Mouse (Mus musculus): ENCODE data around the gene Ntn1. TPM values are rescaled to one million over a fixed set of nuclear protein-coding genes. Genes with fewer than 3 reads are reported as not detected.

The Ntn1 gene
- polyA plus RNA-seq, 1 experiment from 2014 or later: 14.1 TPM

DNA sequence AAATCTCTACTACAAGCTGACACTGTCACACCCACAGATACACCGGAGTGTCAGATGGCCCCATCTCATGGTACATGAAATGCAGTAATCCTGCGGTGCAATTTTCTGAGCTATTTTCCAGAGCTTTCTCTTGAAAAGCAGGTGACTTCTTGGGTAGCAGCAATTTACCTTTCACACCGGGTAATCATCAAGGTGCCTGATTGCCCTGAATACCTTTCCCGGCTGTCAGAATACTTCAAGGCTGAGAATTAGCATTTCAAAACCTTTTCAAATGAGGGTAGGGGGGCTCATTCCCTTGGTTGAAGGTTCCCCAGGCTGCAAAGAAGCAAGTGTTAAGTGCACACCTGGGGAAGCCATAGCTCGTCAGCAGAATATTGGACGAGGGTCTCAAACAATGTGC lies 52.5 kb downstream of the Ntn1 start:
- DNase-seq (ENCODE audit: low spot score): no peak
- WGBS: 56% methylated on average over 6 of the region's 6 CpGs
- H3K36me3 ChIP-seq (replicated peaks; ENCODE audit: control insufficient read depth, insufficient read depth): no peaks in the 10 kb centered on the region
- H3K4me1 ChIP-seq (replicated peaks; ENCODE audit: control insufficient read depth, insufficient read depth, low read length): no peaks in the 10 kb centered on the region
- no peak for ATAC-seq (ENCODE audit: low FRiP score)
- H3K9ac ChIP-seq: 0 out of 2 replicates have a peak overlapping the region, but pooled peaks have one; percentile 22
- no peak overlapping the region for H3K4me2 ChIP-seq (replicated peaks)
- no peaks in the 10 kb centered on the region for H3K27me3 ChIP-seq (ENCODE audit: control insufficient read depth, insufficient read depth, low read length)
- H3K4me3 ChIP-seq (replicated peaks; ENCODE audit: low read length): no peak overlapping the region
- no peak overlapping the region for H3K27ac ChIP-seq
- no peaks in the 10 kb centered on the region for H3K9me3 ChIP-seq (ENCODE audit: control insufficient read depth, low read length)

DNA sequence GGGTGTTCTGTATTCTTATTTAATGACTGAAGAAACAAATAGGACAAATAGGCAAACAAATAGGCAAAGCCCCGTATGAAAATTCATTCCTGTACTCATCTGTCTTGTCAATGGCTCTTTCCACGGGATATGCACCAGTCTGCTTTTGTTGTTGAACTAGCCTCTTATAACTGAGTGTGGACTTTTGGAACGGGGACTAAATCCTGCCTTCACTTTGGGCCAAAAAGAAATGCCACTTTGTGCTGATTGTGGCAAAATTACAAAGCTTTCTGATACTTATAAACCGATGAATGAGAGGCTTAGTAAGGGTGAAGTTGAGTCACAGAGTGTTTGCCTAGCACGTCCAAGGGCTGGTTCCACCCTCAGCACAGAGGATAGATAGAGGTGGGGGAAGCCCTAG lies 53.1 kb downstream of the Ntn1 start:
- H3K36me3 ChIP-seq (replicated peaks; ENCODE audit: control insufficient read depth, insufficient read depth): no peaks in the 10 kb centered on the region
- DNase-seq (ENCODE audit: low spot score) (no peak), ATAC-seq (ENCODE audit: low FRiP score) (no peak)
- H3K27ac ChIP-seq: no peak overlapping the region
- H3K4me2 ChIP-seq (replicated peaks): no peak overlapping the region
- H3K4me3 ChIP-seq (replicated peaks; ENCODE audit: low read length): no peak overlapping the region
- WGBS: 83% methylated on average over 5 of the region's 5 CpGs
- H3K27me3 ChIP-seq (ENCODE audit: control insufficient read depth, insufficient read depth, low read length): no peaks in the 10 kb centered on the region
- no peak overlapping the region for H3K9ac ChIP-seq
- no peaks in the 10 kb centered on the region for H3K9me3 ChIP-seq (ENCODE audit: control insufficient read depth, low read length)
- H3K4me1 ChIP-seq (replicated peaks; ENCODE audit: control insufficient read depth, insufficient read depth, low read length): no peaks in the 10 kb centered on the region

DNA sequence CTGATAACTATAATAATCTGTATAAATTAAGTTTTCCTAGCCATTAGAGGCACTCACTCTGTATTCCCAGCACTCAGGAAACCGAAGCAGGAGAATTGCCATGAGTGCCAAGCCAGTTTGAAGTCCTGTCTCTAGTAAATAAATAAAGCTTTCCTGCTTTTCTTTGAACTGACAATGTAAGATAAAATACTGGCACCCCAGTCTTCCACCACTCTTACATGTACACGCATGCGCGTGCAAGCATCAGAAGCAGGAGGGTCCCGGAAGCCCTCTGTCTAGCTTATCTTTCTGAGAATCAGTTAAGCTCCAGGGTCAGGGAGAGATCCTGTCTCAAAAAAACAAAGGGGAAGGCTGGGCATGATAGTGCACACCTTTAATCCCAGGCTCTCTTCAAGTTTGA lies 54.5 kb downstream of the Ntn1 start:
- H3K27ac ChIP-seq: no peak overlapping the region
- 89% methylated on average over 5 of the region's 5 CpGs for WGBS
- no peak for DNase-seq (ENCODE audit: low spot score)
- no peak overlapping the region for H3K4me3 ChIP-seq (replicated peaks; ENCODE audit: low read length)
- H3K9me3 ChIP-seq (ENCODE audit: control insufficient read depth, low read length): no peaks in the 10 kb centered on the region
- no peak overlapping the region for H3K4me2 ChIP-seq (replicated peaks)
- H3K9ac ChIP-seq: no peak overlapping the region
- no peaks in the 10 kb centered on the region for H3K36me3 ChIP-seq (replicated peaks; ENCODE audit: control insufficient read depth, insufficient read depth)
- no peaks in the 10 kb centered on the region for H3K4me1 ChIP-seq (replicated peaks; ENCODE audit: control insufficient read depth, insufficient read depth, low read length)
- H3K27me3 ChIP-seq (ENCODE audit: control insufficient read depth, insufficient read depth, low read length): no peaks in the 10 kb centered on the region
- no peak for ATAC-seq (ENCODE audit: low FRiP score)

DNA sequence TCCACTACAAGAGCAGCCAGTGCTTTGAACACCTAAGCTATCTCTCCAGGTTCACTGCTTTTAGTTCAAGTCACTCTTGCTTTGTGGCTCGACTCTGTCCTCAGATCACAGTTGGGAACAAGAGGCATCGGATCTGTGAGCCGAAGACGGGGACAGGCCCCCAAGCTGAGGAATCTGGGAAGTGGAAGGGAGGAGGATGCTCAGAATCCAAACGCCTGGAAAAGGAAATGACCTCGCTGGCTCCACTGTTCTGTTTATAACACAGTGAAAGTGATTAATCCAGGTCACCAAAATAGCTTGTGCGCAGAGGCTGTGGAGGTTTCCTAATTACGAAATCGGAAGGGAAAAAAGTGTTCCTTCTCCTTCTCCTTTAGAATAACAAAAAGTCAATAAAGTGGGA lies 56.4 kb downstream of the Ntn1 start:
- H3K9ac ChIP-seq: no peak overlapping the region
- no peaks in the 10 kb centered on the region for H3K27me3 ChIP-seq (ENCODE audit: control insufficient read depth, insufficient read depth, low read length)
- no peak overlapping the region for H3K4me3 ChIP-seq (replicated peaks; ENCODE audit: low read length)
- no peak overlapping the region for H3K27ac ChIP-seq
- DNase-seq (ENCODE audit: low spot score) (no peak), ATAC-seq (ENCODE audit: low FRiP score) (no peak)
- WGBS: 82% methylated on average over 9 of the region's 9 CpGs
- H3K4me2 ChIP-seq (replicated peaks): no peak overlapping the region
- no peaks in the 10 kb centered on the region for H3K36me3 ChIP-seq (replicated peaks; ENCODE audit: control insufficient read depth, insufficient read depth)
- no peaks in the 10 kb centered on the region for H3K9me3 ChIP-seq (ENCODE audit: control insufficient read depth, low read length)
- H3K4me1 ChIP-seq (replicated peaks; ENCODE audit: control insufficient read depth, insufficient read depth, low read length): no peaks in the 10 kb centered on the region

- no peak overlapping the region for H3K4me2 ChIP-seq (replicated peaks)
- no peak overlapping the region for H3K27ac ChIP-seq
- no peaks in the 10 kb centered on the region for H3K27me3 ChIP-seq (ENCODE audit: control insufficient read depth, insufficient read depth, low read length)
- DNase-seq (ENCODE audit: low spot score): no peak
- H3K9ac ChIP-seq: no peak overlapping the region
- H3K4me1 ChIP-seq (replicated peaks; ENCODE audit: control insufficient read depth, insufficient read depth, low read length): no peaks in the 10 kb centered on the region
- no peak overlapping the region for H3K4me3 ChIP-seq (replicated peaks; ENCODE audit: low read length)
- 84% methylated on average over 5 of the region's 5 CpGs for WGBS
- H3K9me3 ChIP-seq (ENCODE audit: control insufficient read depth, low read length): no peaks in the 10 kb centered on the region
- no peak for ATAC-seq (ENCODE audit: low FRiP score)
- H3K36me3 ChIP-seq (replicated peaks; ENCODE audit: control insufficient read depth, insufficient read depth): no peaks in the 10 kb centered on the region
These were observed 57.9 kb downstream of the Ntn1 start for GRCm38 (mm10) chr11:68342761-68343160.

DNA sequence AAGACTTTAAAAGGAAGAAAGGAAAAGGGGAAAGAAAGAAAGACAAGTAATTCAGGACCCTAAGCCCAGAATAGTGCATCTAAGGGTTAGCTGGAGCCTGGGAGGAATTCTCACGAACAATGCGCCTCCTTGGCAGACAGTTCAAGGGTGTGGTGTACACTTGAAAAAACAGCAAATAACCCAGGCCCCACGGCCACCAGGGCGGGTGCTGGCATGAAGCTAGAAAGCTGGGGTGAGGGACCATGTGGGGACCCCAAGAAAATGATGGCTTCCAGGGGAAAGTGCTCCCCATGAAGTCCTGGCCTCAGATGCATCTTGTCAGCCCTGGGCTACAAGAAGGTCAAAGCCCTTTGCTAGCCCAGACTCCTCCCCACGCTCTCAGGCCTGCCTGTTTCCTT lies 58.6 kb downstream of the Ntn1 start:
- Histone ChIP-seq H3K4me2 (replicated peaks) (no peak overlapping the region), H3K27ac (no peak overlapping the region), H3K27me3 (ENCODE audit: control insufficient read depth, insufficient read depth, low read length) (no peaks in the 10 kb centered on the region), H3K4me1 (replicated peaks; ENCODE audit: control insufficient read depth, insufficient read depth, low read length) (no peaks in the 10 kb centered on the region), H3K9ac (no peak overlapping the region), H3K9me3 (ENCODE audit: control insufficient read depth, low read length) (no peaks in the 10 kb centered on the region), H3K4me3 (replicated peaks; ENCODE audit: low read length) (no peak overlapping the region), H3K36me3 (replicated peaks; ENCODE audit: control insufficient read depth, insufficient read depth) (no peaks in the 10 kb centered on the region)
- 83% methylated on average over 5 of the region's 5 CpGs for WGBS
- DNase-seq (ENCODE audit: low spot score) (no peak), ATAC-seq (ENCODE audit: low FRiP score) (no peak)

DNA sequence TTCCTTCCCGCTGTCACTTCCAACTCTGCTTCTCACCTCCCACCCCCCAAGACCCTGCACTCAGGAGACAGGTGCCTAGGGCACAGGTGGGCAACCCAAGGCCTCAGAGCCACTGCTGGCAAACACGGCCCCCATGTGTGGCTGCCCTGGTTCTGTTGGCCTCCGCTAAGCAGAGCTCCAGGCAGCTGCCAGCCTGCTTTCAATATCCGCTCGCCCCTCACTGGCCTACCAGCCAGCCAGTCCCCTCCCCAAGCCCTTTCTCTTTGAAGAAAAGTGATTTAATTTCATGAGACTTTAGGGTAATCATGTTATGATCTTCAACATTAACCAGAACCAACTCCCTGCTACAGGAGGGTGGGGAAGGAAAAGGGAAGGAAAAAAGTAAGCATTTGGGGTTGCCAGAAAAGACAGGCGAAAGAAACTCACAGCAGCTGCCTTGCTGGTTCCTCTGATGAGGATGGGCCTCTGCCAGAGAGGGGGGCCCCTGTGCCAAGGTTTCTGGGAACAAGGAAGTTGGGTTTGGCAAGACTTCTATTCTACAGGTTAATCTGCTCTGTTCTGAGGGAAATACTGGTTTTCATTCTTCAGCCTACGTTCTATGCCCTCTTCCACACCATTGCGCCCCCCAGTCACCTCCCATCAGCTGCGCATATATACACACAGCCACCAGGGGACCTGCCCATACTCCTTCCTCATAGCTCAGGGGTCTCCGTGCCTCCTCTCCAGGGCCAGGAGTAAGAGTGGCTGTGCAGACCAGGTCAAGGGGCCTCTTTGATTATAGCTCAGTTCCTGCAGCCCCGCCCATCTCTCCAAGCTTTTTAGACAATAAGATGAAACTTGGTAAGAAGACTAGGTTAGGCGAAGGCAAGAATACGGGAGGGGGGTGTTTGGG lies 59.3 kb downstream of the Ntn1 start:
- 69% methylated on average over 13 of the region's 13 CpGs for WGBS
- Histone ChIP-seq H3K36me3 (replicated peaks; ENCODE audit: control insufficient read depth, insufficient read depth) (no peaks in the 10 kb centered on the region), H3K4me3 (replicated peaks; ENCODE audit: low read length) (no peak overlapping the region), H3K4me1 (replicated peaks; ENCODE audit: control insufficient read depth, insufficient read depth, low read length) (no peaks in the 10 kb centered on the region), H3K27me3 (ENCODE audit: control insufficient read depth, insufficient read depth, low read length) (no peaks in the 10 kb centered on the region), H3K4me2 (replicated peaks) (no peak overlapping the region), H3K9me3 (ENCODE audit: control insufficient read depth, low read length) (no peaks in the 10 kb centered on the region), H3K9ac (no peak overlapping the region), H3K27ac (no peak overlapping the region)
- DNase-seq (ENCODE audit: low spot score) (peak; percentile 29), ATAC-seq (ENCODE audit: low FRiP score) (no peak)

DNA sequence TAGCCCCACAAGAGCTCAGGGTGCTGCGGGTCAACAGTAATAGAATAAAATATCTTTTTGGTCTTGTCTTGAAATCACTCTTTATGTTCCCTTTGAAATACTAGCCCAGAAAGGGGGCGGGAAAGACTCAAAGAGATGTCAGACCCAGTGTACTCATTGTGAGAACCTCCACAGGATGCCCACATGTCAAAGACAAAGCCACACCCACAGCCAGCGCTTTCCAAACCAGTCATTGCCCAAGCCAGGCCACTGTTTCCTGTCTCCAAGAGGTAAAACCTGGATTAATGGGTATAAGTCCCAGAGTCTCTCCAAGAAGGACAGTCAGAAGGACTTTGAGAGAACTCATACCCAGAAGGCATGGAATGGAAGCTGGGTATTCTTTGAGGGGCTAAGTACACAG lies 60.3 kb downstream of the Ntn1 start:
- no peak overlapping the region for H3K4me2 ChIP-seq (replicated peaks)
- H3K27ac ChIP-seq: no peak overlapping the region
- H3K9ac ChIP-seq: no peak overlapping the region
- H3K4me1 ChIP-seq (replicated peaks; ENCODE audit: control insufficient read depth, insufficient read depth, low read length): no peaks in the 10 kb centered on the region
- no peaks in the 10 kb centered on the region for H3K36me3 ChIP-seq (replicated peaks; ENCODE audit: control insufficient read depth, insufficient read depth)
- DNase-seq (ENCODE audit: low spot score): no peak
- ATAC-seq (ENCODE audit: low FRiP score): no peak
- no peak overlapping the region for H3K4me3 ChIP-seq (replicated peaks; ENCODE audit: low read length)
- no peaks in the 10 kb centered on the region for H3K27me3 ChIP-seq (ENCODE audit: control insufficient read depth, insufficient read depth, low read length)
- H3K9me3 ChIP-seq (ENCODE audit: control insufficient read depth, low read length): no peaks in the 10 kb centered on the region
- WGBS: 76% methylated on average over 3 of the region's 3 CpGs

GRCm38 (mm10) chr11:68339856-68340255 lies 60.8 kb downstream of the Ntn1 start:
- Histone ChIP-seq H3K4me3 (replicated peaks; ENCODE audit: low read length) (no peak overlapping the region), H3K36me3 (replicated peaks; ENCODE audit: control insufficient read depth, insufficient read depth) (no peaks in the 10 kb centered on the region), H3K27ac (no peak overlapping the region), H3K9me3 (ENCODE audit: control insufficient read depth, low read length) (no peaks in the 10 kb centered on the region), H3K9ac (no peak overlapping the region), H3K27me3 (ENCODE audit: control insufficient read depth, insufficient read depth, low read length) (no peaks in the 10 kb centered on the region), H3K4me1 (replicated peaks; ENCODE audit: control insufficient read depth, insufficient read depth, low read length) (no peaks in the 10 kb centered on the region), H3K4me2 (replicated peaks) (no peak overlapping the region)
- WGBS: 93% methylated on average over 13 of the region's 13 CpGs
- ATAC-seq (ENCODE audit: low FRiP score) (no peak), DNase-seq (ENCODE audit: low spot score) (no peak)

DNA sequence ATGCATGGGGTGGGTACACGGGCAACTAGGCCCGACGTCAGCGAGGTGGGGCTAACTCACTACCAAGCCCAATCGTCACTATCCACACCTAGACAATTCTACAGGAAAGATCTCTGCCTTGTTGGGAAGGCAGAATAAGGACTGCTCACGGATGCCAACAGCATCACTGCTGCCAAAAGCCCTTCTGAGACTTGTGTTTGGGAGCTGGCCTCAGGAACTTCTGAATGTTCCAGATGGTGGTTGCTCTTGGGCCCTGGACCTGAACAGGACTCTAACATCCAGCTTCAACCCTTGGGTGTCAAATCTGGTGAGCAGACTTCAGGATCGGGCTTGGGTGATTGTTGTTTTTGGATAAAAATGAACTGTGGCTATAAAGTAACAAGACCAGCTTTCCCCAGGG lies 61.3 kb downstream of the Ntn1 start:
- WGBS: 94% methylated on average over 7 of the region's 7 CpGs
- H3K36me3 ChIP-seq (replicated peaks; ENCODE audit: control insufficient read depth, insufficient read depth): no peaks in the 10 kb centered on the region
- no peak overlapping the region for H3K4me2 ChIP-seq (replicated peaks)
- no peaks in the 10 kb centered on the region for H3K27me3 ChIP-seq (ENCODE audit: control insufficient read depth, insufficient read depth, low read length)
- no peak overlapping the region for H3K27ac ChIP-seq
- no peaks in the 10 kb centered on the region for H3K9me3 ChIP-seq (ENCODE audit: control insufficient read depth, low read length)
- no peak for ATAC-seq (ENCODE audit: low FRiP score)
- no peaks in the 10 kb centered on the region for H3K4me1 ChIP-seq (replicated peaks; ENCODE audit: control insufficient read depth, insufficient read depth, low read length)
- no peak overlapping the region for H3K4me3 ChIP-seq (replicated peaks; ENCODE audit: low read length)
- no peak for DNase-seq (ENCODE audit: low spot score)
- no peak overlapping the region for H3K9ac ChIP-seq
